Mouse (Mus musculus) myocyte (in vitro differentiated cells): ENCODE measurements around the gene Atf6. TPM values are rescaled to one million over a fixed set of nuclear protein-coding genes. Genes with fewer than 3 reads are reported as not detected.

Source experiments
- H3K27me3 ChIP-seq: one replicate; pipeline ENCODE4 v1.6.1; 2011; ENCODE audit not compliant: control insufficient read depth, insufficient read depth, insufficient read length
- H3K36me3 ChIP-seq: one replicate; pipeline ENCODE4 v1.6.1; 2011; ENCODE audit not compliant: control insufficient read depth, insufficient read depth
- H3K4me2 ChIP-seq: one replicate; pipeline ENCODE4 v1.6.1; 2011; ENCODE audit warnings: low read depth, control low read depth
- H3K4me3 ChIP-seq: one replicate; pipeline ENCODE4 v1.5.1; 2011; ENCODE audit warnings: mild to moderate bottlenecking, control low read depth, moderate library complexity
- H3K79me2 ChIP-seq: one replicate; pipeline ENCODE4 v1.6.1; 2011; ENCODE audit not compliant: control insufficient read depth, insufficient read depth
- H3ac ChIP-seq: one replicate; pipeline ENCODE4 v1.6.1; 2011; ENCODE audit not compliant: control insufficient read depth, insufficient read length
- CEBPB ChIP-seq: IDR thresholded peaks from 2 replicates; pipeline ENCODE4 v1.6.1; 2011; ENCODE audit warnings: mild to moderate bottlenecking, moderate library complexity; ENCODE audit not compliant: poor library complexity, insufficient read depth, severe bottlenecking
- E2F4 ChIP-seq: IDR thresholded peaks from one replicate; pipeline ENCODE4 v1.6.1; 2011; ENCODE audit warnings: mild to moderate bottlenecking, control low read depth, moderate library complexity; ENCODE audit not compliant: insufficient read depth
- MAX ChIP-seq: IDR thresholded peaks from one replicate; pipeline ENCODE4 v1.6.1; 2011; ENCODE audit warnings: low read depth, mild to moderate bottlenecking, control low read depth
- MYOD1 ChIP-seq, 3 experiments: IDR thresholded peaks; one replicate each; pipeline ENCODE4 v1.6.1; 2011; ENCODE audit warnings: control low read depth in 2 of 3, low read depth in 2 of 3, mild to moderate bottlenecking in 2 of 3, moderate library complexity in 1 of 3; ENCODE audit not compliant: insufficient read length in 2 of 3, control insufficient read depth in 1 of 3
- MYOG ChIP-seq, 3 experiments: IDR thresholded peaks; one replicate each; pipeline ENCODE4 v1.6.1; 2011; ENCODE audit warnings: control low read depth in 2 of 3, low read depth in 2 of 3, mild to moderate bottlenecking in 2 of 3; ENCODE audit not compliant: insufficient read length in 2 of 3, control insufficient read depth in 1 of 3, insufficient read depth in 1 of 3
- POLR2A ChIP-seq: IDR thresholded peaks from one replicate; pipeline ENCODE4 v1.6.1; 2011; ENCODE audit warnings: low read depth, mild to moderate bottlenecking, control low read depth, moderate library complexity; ENCODE audit not compliant: insufficient read length
- POLR2AphosphoS2 ChIP-seq: IDR thresholded peaks from one replicate; pipeline ENCODE4 v1.6.1; 2011; ENCODE audit warnings: low read depth, control low read depth; ENCODE audit not compliant: insufficient read length
- REST ChIP-seq: IDR thresholded peaks from one replicate; pipeline ENCODE4 v1.6.1; 2011; ENCODE audit warnings: mild to moderate bottlenecking, control low read depth, moderate library complexity; ENCODE audit not compliant: insufficient read depth, insufficient read length
- SRF ChIP-seq: IDR thresholded peaks from one replicate; pipeline ENCODE4 v1.6.1; 2011; ENCODE audit warnings: low read depth; ENCODE audit not compliant: control insufficient read depth, insufficient read length
- TCF12 ChIP-seq: IDR thresholded peaks from one replicate; pipeline ENCODE4 v1.6.1; 2011; ENCODE audit warnings: mild to moderate bottlenecking, control low read depth; ENCODE audit not compliant: poor library complexity, insufficient read depth, severe bottlenecking
- TCF3 ChIP-seq: IDR thresholded peaks from one replicate; pipeline ENCODE4 v1.6.1; 2011; ENCODE audit warnings: low read depth, control low read depth; ENCODE audit not compliant: insufficient read length
- USF1 ChIP-seq: IDR thresholded peaks from one replicate; pipeline ENCODE4 v1.6.1; 2011; ENCODE audit warnings: low read depth, mild to moderate bottlenecking, control low read depth, moderate library complexity
- polyA plus RNA-seq: library from polyadenylated mRNA; unstranded; fragments of >200 nt; fragmentation: generic; extraction: Trizol; gene quantifications from one replicate; pipeline ENCODE4 v1.2.1, GENCODE M21; 2012; ENCODE audit warnings: missing spikeins

Atf6 gene
- polyA plus RNA-seq, 1 experiment, result 40.2 TPM

GRCm38 (mm10) chr1:170770691-170771090, 96.9 kb downstream of the Atf6 start:
- H3K27me3 ChIP-seq, result no peaks in the 10 kb centered on the region
- TF ChIP-seq MAX (no peak), TCF3 (no peak), POLR2AphosphoS2 (no peak), TCF12 (no peak), POLR2A (no peak), SRF (no peak), CEBPB (no peak), REST (no peak), USF1 (no peak), E2F4 (no peak)
- H3K4me3 ChIP-seq, result no peak overlapping the region

GRCm38 (mm10) chr1:170766997-170767396, 100.6 kb downstream of the Atf6 start:
- Histone ChIP-seq H3K36me3 (peaks cover 14% of the 10 kb centered on the region), H3K79me2 (no peaks in the 10 kb centered on the region), H3K4me2 (peak overlapping the region; percentile 35), H3K4me3 (no peak overlapping the region), H3ac (no peak overlapping the region), H3K27me3 (no peaks in the 10 kb centered on the region)
- TF ChIP-seq USF1 (no peak), MAX (no peak), POLR2A (no peak), TCF3 (no peak), MYOD1 (IDR thresholded peaks at IDR 0.05; ENCODE audit: control insufficient read depth in 1 of 3, insufficient read length in 2 of 3, low read depth in 2 of 3) (peak in 2 of 3 experiments; percentile 51 to 64), REST (no peak), TCF12 (no peak), POLR2AphosphoS2 (no peak), E2F4 (no peak), MYOG (IDR thresholded peaks at IDR 0.05; ENCODE audit: control insufficient read depth in 1 of 3, insufficient read depth in 1 of 3, insufficient read length in 2 of 3, low read depth in 2 of 3) (peak in 1 of 3 experiments; percentile 17), CEBPB (no peak)

More at GRCm38 (mm10) chr1:170770691-170771090, 96.9 kb downstream of the Atf6 start:
- Histone ChIP-seq H3K36me3 (peaks cover 16% of the 10 kb centered on the region), H3ac (no peak overlapping the region), H3K79me2 (no peaks in the 10 kb centered on the region), H3K4me2 (no peak overlapping the region)

- H3K36me3 ChIP-seq, result peaks cover 20% of the 10 kb centered on the region
- no peaks in the 10 kb centered on the region for H3K27me3 ChIP-seq
- H3K79me2 ChIP-seq, result no peaks in the 10 kb centered on the region
- H3ac ChIP-seq, result no peak overlapping the region
- no peak overlapping the region for H3K4me2 ChIP-seq
- no peak for TF ChIP-seq MAX
- no peak for TF ChIP-seq MYOD1 (IDR thresholded peaks at IDR 0.05; ENCODE audit: control insufficient read depth in 1 of 3, insufficient read length in 2 of 3, low read depth in 2 of 3)
- no peak for TF ChIP-seq POLR2A
- no peak for TF ChIP-seq SRF
- no peak for TF ChIP-seq REST
- TF ChIP-seq USF1, result no peak
- no peak for TF ChIP-seq POLR2AphosphoS2
- no peak for TF ChIP-seq TCF3
- TF ChIP-seq MYOG (IDR thresholded peaks at IDR 0.05; ENCODE audit: control insufficient read depth in 1 of 3, insufficient read depth in 1 of 3, insufficient read length in 2 of 3, low read depth in 2 of 3), result no peak
- no peak for TF ChIP-seq TCF12
- H3K4me3 ChIP-seq, result no peak overlapping the region
Observed at GRCm38 (mm10) chr1:170764798-170765197, 102.8 kb downstream of the Atf6 start.

GRCm38 (mm10) chr1:170761634-170762033, 105.9 kb downstream of the Atf6 start:
- Histone ChIP-seq H3ac (no peak overlapping the region), H3K27me3 (no peaks in the 10 kb centered on the region), H3K4me2 (no peak overlapping the region), H3K36me3 (peaks cover 22% of the 10 kb centered on the region), H3K79me2 (no peaks in the 10 kb centered on the region), H3K4me3 (no peak overlapping the region)
- TF ChIP-seq TCF3, result no peak
- no peak for TF ChIP-seq REST
- TF ChIP-seq E2F4, result no peak
- no peak for TF ChIP-seq SRF
- no peak for TF ChIP-seq MAX
- TF ChIP-seq POLR2A, result no peak
- TF ChIP-seq TCF12, result no peak
- TF ChIP-seq POLR2AphosphoS2, result no peak
- TF ChIP-seq MYOD1 (IDR thresholded peaks at IDR 0.05; ENCODE audit: control insufficient read depth in 1 of 3, insufficient read length in 2 of 3, low read depth in 2 of 3), result no peak
- no peak for TF ChIP-seq USF1
- no peak for TF ChIP-seq MYOG (IDR thresholded peaks at IDR 0.05; ENCODE audit: control insufficient read depth in 1 of 3, insufficient read depth in 1 of 3, insufficient read length in 2 of 3, low read depth in 2 of 3)
- TF ChIP-seq CEBPB, result no peak

GRCm38 (mm10) chr1:170753597-170753996, 114.0 kb downstream of the Atf6 start:
- TF ChIP-seq REST (no peak), SRF (no peak), CEBPB (no peak), MYOG (IDR thresholded peaks at IDR 0.05; ENCODE audit: control insufficient read depth in 1 of 3, insufficient read depth in 1 of 3, insufficient read length in 2 of 3, low read depth in 2 of 3) (no peak), MAX (no peak), USF1 (no peak), MYOD1 (IDR thresholded peaks at IDR 0.05; ENCODE audit: control insufficient read depth in 1 of 3, insufficient read length in 2 of 3, low read depth in 2 of 3) (no peak), TCF3 (no peak), POLR2A (no peak), POLR2AphosphoS2 (no peak), E2F4 (no peak), TCF12 (no peak)

More at GRCm38 (mm10) chr1:170753597-170753996, 114.0 kb downstream of the Atf6 start:
- Histone ChIP-seq H3K27me3 (no peaks in the 10 kb centered on the region), H3K4me3 (no peak overlapping the region), H3ac (no peak overlapping the region), H3K4me2 (no peak overlapping the region), H3K36me3 (peaks cover 3% of the 10 kb centered on the region), H3K79me2 (peaks cover 12% of the 10 kb centered on the region)
